Mouse (Mus musculus) adrenal gland, postnatal 25 days (tissue): Measurements from ENCODE around the gene Gm28053. TPM values are rescaled to one million over a fixed set of nuclear protein-coding genes. Genes with fewer than 3 reads are reported as not detected.
"Not testable (repeated sequence)": the region's sequence is repeated elsewhere in the genome, so short reads cannot be mapped to it uniquely, and the experiment has no call there.

Experiments
- DNase-seq: peaks from one replicate; pipeline ENCODE4 v3.0.0; 2021; ENCODE audit warnings: mixed read lengths
- long read RNA-seq: library from polyadenylated mRNA; stranded (forward); transcript quantifications from one replicate; pipeline ENCODE4 v2.0.0, GENCODE M21; 2021
- total RNA-seq: library from RNA; stranded (reverse); gene quantifications from 2 replicates; pipeline ENCODE4 v1.2.3, GENCODE M21; 2021

Gene Gm28053
- total RNA-seq, result 6.7 and 6.9 TPM in 2 replicates
- long read RNA-seq, partial matches to known transcripts, result 0 of 2 reads
- long read RNA-seq, other reads (novel, unspliced or antisense), result 0 of 2 reads

DNA sequence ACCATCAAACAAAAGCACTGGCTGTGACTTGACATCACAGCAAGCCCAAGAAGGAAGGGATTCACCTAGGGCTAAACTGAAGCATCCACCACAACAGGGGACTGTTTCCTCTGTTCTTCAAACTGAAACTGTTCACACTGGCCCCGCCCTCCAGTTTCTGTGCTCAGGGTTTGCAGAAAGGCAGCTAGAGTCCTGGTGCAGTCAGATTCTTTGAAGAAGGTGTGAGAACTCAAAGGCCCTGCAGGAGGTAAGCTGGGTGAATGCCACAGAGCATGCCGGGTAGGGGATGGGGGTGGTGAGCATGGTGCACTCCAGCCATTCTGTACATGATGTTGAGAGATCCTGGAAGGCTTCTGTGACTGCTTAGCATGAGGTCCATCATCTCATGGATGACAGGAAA is at the start of gene Gm28053, which contains the start of gene Gimap7:
Gm28053 (plus strand) TSS at position 153 of the 400 bp plus-strand sequence.
Gimap7 (plus strand) TSS at position 167 of the 400 bp plus-strand sequence.
- DNase-seq, result no peak

DNA sequence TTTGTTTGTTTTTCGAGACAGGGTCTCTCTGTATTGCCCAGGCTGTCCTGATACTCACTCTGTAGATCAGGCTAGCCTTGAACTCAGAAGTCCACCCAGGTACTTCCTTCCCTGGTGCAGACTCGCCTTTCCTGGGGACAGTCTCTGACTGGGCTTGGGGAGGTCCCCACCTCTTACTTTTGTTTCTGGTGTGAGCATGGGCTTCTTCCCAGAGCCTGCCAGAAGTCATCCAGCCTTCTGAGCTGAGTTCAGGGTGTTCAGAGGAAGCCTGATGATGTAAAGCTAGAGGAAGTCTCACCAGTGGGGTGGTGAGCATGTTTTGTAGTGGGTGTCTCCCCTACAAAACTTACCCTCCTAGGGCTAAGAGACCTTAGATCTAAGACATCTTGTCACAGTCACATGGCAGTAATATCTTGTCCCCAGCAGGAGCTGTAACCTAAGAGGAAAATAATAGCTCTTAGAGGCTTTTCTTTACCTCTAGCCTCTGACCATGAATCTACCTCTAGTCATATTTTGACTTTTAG is 48.9 kb upstream of the Gm28053 start:
- no peak for DNase-seq

DNA sequence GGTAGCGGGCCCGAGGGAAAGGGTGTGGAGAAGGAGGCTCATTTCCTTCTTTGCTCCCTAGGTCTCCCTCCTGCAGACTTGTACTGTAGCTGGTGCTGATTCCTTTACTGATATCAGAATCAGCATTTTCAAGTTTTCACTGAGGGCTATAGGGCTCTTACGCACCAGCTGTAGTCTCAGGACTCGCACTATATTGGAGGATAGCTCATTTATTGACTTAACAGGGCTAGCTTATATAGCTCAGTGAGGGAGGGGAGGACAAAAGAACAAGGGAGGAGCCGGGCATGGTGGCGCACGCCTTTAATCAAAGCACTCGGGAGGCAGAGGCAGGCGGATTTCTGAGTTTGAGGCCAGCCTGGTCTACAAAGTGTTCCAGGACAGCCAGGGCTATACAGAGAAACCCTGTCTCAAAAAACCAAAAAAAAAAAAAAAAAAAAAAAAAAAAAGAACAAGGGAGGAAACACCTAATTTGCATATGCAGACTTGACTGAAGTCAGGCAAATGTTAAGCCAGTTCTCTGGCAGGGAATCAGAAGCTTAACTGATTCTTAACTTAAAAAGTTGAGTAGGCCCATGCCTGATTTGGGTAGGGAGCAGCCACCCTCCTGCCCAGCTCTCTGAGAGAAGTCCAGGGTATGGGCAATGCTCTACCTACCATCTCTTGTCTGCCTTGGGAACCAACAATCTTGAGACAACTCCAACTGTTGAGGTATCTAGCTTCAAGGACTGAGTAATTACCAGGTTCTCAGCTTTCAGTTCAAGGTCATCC is 43.9 kb upstream of the Gm28053 start:
- DNase-seq, result no peak

DNA sequence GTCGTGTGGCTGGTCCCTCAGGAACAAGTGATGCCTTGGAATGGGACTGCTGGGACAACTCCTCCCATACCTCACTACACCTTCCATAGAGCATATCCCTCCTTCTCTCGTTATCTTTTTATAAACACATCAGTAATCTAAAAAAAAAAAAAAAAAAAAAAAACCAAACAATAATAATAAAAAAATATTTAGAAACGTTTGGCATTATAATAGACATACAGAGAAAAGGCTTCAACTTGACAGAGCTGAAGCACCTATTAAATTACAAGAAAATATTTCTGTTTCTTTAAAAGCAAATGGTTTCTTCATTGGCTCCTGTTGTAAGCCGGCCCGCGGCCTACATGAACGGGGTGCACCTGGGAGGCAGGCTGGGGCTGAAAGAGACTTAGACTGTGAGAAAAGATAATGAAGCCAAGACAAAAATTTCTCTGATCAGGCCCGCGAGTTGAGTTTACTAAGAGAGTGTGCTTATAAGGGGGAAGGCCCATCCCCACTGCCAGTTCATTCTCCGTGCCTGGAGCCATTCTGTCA is 42.9 kb upstream of the Gm28053 start:
- no peak for DNase-seq

DNA sequence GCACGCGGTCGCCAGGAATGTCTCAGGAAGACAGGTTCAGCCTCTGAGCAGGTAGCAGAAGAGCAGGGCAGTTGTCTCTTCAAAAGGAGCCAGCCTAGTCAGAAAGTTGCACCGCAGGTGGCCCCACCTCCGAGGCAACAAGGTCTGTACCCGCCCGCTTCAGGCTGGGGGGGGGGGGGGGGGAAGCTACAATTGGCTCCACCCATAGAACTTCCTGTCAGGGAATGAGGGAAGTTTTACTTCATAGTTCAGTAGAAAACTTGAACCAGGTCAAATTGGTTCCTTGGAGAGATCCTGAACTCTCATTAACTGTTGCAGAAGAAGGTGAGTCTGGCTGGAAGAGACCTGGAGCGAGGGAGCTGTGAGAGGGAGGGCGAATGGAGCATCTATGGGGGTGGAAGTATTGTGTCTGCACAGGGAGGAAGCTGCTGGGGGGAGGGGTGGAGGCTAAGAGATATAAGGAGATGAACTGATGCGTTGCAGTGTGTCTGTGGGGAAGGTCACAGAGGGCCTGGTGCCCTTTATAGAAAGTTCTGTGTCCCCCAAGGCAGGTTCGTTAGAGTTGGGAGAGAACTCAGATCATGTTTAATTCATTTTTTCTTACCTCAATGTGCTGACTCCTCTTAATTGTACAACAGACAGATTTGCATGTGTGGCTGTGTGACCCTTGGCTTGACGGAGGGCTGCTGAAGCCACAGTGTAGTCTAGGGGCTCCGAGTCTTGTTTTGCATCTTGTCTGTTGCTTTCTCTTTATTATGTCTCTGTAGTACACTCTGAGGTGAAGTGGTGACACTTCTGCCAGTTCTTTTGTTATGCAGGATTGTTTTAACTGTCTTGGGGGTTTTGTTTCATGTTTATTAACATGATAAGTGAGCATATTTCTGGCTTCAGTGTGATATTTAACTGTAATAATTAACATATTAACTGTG is 42.2 kb upstream of the Gm28053 start, which contains the start of gene Gimap9:
Gimap9 (plus strand) TSS at position 199 of the 929 bp plus-strand sequence.
- DNase-seq, result no peak

DNA sequence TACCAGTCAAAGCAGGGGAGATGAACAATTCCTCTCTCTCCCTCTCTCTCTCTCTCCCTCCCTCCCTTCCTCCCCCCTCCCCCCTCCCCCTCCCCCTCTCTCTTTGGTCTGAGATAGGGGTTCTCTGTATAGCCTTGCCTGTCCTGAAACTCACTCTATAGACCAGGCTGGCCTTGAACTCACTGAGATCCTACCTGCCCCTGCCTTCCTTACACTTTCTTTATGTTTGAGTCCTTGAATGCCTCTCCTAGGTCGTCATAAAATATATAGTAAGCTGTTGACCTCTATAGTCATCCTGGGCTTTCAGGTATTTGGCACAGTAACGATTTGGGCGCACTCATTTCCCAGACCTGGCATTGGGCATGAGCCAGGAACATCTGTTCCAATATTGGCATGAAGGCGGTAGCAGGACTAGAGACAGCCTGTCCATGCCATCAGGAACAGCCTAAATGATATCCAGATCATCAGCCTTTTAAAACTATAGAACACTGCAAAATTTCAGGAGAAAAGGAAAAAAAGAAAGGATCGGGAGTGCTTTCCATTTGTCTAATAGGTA is 41.5 kb upstream of the Gm28053 start:
- DNase-seq, result no peak

DNA sequence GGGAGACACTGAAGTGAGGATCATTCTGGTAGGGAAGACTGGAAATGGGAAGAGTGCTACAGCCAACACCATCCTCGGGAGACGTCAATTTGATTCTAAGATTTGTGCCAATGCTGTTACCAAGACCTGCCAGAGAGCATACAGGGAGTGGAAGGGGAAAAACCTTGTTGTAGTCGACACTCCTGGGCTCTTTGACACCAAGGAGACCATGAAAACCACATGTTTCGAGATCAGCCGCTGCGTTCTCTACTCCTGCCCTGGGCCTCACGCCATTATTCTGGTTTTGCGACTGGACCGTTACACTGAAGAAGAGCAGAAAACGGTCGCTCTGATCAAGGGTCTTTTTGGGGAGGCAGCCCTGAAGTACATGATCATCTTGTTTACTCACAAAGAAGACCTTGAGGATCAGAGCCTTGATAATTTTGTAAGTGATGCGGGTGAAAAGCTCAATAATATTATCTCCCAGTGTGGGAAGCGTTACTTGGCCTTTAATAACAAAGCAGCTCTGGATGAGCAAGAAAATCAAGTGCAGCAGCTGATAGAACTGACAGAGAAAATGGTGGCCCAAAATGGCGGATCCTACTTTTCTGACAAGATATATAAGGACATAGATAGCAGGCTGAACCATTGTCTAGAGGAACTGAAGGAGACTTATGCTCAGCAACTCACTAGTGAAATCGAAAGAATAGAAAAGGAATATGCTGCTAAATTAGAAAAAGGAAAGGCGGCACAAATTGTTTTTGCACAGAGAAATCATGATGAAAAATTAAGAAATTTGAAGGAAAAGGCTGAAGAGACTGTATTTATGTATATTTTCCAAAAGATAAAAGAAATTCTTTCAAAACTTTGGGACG is 40.7 kb upstream of the Gm28053 start:
- no peak for DNase-seq

DNA sequence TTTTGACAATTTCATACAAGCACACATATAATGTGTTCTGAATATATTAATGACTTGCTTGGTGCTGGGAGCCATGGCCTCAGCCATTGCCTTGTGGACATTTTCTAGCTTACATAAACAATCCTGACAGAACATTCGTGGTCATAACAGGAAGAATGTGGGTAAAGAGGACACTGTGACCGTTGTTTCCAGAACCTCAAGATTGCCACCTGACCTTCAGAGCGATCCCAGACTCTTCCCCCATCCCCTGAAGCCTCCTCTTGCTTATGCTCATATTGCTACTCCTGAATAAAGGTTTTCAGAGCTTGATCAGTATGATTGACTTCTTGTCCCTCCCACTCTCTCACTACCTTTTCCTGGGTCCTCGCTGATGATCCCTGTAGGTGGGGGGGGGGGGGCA is 40.0 kb upstream of the Gm28053 start:
- no peak for DNase-seq

DNA sequence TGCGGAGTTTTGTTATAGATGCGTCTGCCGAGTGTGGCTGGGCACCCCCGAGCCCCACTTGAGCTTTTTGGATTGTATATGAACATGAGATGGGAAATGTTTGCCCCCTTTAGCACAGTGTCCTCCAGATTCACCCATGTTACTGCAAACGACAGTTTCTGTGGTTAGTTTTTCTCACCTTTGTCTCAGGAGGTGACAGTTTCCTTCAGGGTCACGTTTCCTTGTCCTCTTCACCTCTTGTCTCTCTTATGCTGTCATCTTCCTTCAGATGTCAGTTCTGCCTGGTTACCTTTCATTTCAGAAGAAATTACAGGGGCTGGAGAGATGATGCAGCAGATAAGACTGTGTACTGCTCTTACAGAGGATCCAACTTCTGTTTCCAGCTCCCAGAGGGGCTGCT is 38.7 kb upstream of the Gm28053 start:
- no peak for DNase-seq

DNA sequence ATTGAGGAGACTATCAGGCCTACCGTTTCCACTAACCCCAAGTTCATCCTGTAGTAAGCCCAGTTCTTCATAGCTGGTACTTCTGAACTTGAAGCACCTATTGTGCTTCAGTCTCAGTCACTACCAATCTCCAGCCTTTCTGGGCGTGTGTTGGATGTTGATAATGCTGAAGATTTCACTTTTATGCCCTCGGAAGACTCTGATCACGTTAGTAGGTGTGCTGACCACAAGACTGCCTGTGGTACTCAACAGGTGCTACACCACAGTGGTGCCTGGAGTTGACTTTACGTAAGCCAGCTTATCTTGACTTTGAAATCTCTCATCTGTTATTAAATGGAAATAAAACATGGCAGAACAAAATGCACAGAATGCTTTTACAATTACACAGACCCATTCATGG is 38.0 kb upstream of the Gm28053 start:
- no peak for DNase-seq

DNA sequence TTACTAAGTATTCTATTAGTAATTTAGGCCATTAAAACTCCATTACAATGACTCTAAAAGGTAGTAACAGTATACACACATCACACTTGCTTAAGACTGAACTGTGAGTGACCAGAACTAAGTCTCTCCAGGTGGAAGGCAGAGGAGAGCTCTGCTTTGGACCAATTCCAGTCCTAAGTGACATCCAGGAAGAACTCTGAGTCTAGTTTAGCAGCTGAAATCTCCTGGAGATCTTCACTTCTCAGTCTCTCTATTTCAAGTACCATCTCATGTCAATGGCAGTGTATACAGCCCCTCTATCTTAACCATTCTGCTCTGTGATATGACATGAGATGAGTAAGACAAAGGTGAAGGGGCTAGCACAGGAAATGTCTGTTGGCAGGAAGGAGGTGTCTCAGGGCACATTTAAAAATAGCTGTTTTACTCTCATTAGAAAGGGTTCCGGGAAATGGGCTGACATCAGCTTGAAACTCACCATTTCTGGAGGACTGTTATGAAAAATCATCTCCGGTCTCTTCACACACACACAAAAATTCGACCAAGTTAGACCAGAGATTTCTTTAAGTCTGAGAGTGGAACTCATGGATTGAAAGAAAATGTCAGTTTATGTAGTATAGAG is 36.8 kb upstream of the Gm28053 start:
- DNase-seq, result no peak

DNA sequence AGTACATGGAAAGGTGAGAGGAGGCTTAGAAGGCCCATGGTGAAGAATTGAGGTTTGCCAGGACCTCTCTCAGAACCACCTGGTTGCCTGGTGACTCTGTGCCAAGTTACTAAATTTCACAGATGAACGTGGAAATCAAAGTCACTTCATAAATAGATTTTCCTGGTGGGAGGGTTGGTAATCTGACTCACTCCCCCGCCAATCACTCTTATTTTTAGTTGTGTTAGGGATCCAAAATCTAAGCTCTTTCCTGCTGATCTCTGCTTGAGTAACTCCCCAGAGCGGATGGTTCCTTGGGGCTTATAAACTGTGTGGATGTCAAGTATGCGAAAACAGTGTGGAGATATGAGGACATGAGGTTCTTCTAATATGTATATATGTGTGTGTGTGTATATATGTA is 36.1 kb upstream of the Gm28053 start:
- no peak for DNase-seq

DNA sequence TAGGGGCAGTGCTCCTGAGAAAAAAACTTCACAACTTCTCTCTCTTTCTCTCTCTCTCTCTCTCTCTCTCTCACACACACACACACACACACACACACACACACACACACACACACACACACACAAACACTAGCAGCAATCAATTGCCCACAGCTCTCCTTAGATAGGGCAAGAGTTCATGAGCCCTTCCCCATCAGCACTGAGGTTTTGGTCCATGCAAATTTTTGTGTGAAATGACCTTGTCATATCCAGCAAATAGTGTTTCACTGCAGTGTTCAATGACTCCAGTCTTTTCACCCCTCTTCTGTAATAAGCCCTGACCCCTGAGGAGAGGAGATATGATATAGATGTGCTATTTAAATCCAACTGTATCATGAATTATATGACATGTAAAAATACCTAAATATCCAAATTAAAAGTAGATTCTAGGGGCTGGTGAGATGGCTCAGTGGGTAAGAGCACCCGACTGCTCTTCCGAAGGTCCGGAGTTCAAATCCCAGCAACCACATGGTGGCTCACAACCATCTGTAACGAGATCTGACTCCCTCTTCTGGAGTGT is 35.1 kb upstream of the Gm28053 start:
- not testable (repeated sequence) for DNase-seq

DNA sequence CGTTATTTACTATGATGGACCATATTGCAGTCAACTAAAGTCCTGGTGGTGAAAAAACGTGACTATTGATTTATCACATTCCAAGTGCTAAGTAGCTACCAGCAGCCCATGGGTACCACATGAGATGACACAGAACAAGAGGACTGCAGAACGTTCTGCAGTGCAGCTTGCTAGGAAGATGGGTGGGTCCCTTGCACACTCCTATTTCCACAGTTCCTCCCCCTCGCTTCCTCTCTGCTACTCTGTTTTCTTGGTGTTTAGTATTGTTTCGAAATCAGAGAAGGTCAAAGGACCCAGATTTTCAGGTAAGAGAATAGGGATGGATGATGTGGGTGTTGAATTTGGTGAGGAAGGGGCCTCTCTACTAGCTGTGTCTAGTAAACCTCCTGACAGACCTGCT is 34.1 kb upstream of the Gm28053 start, which contains the start of gene Gimap4:
Gimap4 (plus strand) TSS at position 231 of the 400 bp plus-strand sequence.
- no peak for DNase-seq

DNA sequence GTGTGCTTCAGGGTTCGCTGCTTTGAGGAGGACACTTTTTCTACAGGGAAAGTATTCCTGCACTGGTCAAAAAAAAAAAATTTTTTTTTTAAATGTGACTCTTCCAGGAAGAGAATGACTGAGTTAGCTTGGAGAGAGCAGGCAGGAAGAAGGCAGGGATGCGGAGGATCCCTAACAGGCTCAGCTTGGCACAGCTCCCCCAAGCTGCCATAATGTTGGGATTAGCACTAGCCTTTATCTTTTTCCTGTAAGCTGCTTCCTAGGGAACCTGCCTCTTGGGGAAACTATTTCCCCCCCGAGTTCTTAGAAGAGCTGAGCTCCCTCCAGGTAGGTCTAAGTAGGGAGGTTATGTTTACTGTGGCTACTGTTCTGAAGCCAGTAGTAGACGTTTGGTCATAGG is 33.6 kb upstream of the Gm28053 start:
- no peak for DNase-seq

DNA sequence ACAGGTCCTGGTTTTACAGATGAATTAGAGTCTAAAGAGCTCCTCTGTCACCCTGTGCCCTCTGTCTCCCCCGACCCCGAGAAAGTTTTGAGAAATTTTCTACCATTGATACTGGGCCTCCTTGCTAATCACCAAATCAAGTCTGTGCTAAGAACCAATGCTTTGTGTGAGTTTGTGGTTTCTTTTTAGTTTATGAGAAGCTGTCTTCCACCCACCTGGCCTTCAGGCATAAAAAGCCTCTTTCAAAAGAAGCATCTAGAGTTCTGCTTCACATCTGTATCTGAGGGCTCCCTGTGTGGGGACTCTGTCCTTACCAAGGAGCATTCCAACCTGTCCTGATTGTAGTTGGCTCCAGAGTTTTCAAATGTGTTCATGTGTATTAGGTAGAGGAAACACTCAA is 33.2 kb upstream of the Gm28053 start:
- no peak for DNase-seq

DNA sequence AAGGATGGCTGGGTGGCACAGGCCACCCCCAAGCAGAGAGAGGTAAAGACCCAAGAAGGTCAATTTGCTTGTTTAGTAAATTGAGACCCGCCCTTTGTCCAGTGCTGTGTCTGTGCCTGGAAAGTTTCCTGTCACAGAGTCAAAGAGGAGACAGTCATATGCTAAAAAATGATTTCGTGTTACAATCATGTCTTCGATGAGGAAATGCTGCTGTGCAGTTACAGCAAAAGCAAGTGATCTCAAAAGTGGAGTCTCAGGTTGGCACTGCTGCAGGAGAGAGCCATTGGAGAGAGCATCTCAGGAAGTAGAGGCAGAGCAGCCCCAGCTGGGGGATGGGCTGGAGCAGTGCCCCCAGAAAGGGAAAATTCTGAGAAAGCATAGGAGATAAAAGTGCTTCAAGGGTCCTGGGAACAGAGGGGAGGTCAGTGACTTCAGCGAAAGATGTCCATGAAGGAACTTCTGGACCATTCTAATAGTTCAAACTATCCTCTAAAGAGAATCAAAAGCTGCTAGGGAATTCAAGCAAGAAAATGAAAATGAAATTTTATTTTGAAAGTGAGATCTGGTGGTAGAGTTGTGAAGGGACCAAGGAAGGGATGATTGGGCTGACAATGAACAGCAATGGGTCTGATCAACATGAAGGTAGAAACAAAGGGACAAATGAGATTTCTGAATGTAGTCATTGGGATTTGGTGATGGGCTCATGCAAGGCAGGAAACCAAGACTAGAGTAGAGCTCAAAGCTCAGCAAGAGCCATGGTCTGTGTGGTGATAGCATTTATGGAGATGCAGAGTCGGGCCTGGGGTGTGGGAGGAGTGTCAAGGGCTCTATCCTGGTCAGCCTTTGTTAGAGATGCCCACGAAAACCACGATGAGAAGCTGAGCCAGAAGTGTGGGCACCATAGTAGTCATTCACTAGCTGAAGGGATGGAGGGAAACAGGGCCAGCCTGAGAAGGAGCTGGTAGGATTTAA is 32.4 kb upstream of the Gm28053 start:
- DNase-seq, result no peak

DNA sequence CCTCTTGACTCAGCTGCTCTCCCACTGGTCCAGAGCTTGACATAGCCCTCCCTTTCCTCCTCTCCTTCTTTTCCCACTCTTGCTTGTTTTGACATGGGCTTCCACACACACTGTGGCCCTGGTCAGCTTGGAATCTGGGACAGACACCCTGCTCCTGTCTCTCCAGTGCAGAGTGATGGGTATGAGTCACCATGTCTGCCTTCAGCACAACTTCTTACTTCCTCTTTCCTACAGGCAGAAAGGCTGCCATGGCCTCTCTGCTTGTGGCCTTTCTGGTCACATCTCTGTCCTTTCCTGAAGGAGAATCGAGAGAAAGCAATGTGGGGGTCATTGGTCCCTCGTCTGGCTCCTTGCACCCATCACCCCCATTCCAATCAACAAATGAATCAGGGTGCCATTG is 31.3 kb upstream of the Gm28053 start:
- no peak for DNase-seq

DNA sequence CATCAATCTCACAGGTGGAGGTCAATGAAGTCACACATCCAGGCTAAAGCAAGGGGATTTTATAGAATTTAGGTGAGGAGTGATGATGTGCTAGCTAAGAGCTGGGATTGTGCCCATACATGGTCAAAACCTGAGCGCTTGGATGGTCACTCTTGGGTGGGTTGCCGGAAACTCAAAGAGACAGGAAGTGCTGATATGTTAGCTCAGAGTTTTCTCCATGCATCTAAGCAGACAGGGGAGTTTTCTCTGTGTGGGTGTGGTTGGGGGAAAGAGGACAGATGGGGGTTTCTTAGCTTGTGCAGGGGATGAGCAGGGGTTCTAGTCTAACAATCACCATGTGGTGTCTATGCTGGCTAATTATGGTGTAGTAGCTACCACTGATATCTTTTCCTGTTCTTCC is 29.1 kb upstream of the Gm28053 start:
- DNase-seq, result no peak
